ENCODE assay signal across 14 mouse cellular contexts in the genomic region with DNA sequence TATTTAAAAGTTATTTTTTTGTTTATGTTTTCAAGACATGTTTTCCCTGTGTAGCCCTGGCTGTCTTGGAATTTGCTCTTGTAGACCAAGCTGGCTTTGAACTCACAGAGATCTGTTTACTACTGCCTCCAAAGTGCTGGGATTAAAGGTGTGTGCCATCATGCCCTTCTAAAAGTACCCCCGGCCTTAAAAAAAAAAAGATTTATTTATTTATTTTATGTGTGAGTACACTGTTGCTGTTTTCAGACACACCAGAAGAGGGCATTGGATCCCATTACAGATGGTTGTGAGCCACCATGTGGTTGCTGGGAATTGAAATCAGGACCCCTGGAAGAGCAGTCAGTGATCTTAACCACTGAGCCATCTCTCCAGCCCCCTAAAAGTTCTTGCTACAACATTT. TPM values are rescaled to one million over a fixed set of nuclear protein-coding genes. Genes with fewer than 3 reads are reported as not detected.
"Had no signal": no experiment of that assay in that cellular context is flagged by ENCODE, and none has a peak within 500 bp of the region (broad histone marks: within the 10 kb centered on the region; RNA-seq: fewer than 3 reads in every experiment).

No protein-coding gene starts in this region.

RNA-seq across cellular contexts. Expression of a gene that starts 14.3 kb away (rescaled TPM):
- total RNA-seq: layer of hippocampus, adult 8-10 months; layer of hippocampus, postnatal 36 days; left cerebral cortex, adult 8-10 months; left cerebral cortex, postnatal 14 days; left cerebral cortex, postnatal 4 days; megakaryocyte, adult 5-6 weeks; monocyte, adult 5-6 weeks had no signal
- polyA plus RNA-seq: kidney, embryonic 16.5 days; limb, embryonic 12.5 days; liver, embryonic 11.5 days; liver, embryonic 14.5 days; midbrain, embryonic 12.5 days; midbrain, embryonic 15.5 days; neural tube, embryonic 11.5 days had no signal
